Mouse (Mus musculus) G1E (cell line): ENCODE results near the gene Tbc1d13.

ENCODE experiments used
- CTCF ChIP-seq: IDR thresholded peaks from 2 replicates; pipeline ENCODE4 v1.5.1; 2012; ENCODE audit warnings: low read depth, low read length, inconsistent platforms, mixed read lengths
- GATA1 ChIP-seq: IDR thresholded peaks from 2 replicates; pipeline ENCODE4 v1.6.1; 2012; ENCODE audit warnings: borderline replicate concordance, low read length, inconsistent platforms, mixed read lengths
- GATA2 ChIP-seq: IDR thresholded peaks from 2 replicates; pipeline ENCODE4 v1.6.1; 2012; ENCODE audit warnings: low read depth, low read length, inconsistent platforms, borderline replicate concordance
- POLR2AphosphoS5 ChIP-seq: IDR thresholded peaks from 2 replicates; pipeline ENCODE4 v1.6.1; 2012; ENCODE audit warnings: low read depth, low read length, inconsistent platforms; ENCODE audit not compliant: insufficient replicate concordance
- TAL1 ChIP-seq: conservative IDR thresholded peaks from 2 replicates; pipeline ENCODE4 v1.6.1; 2012; ENCODE audit warnings: low read depth, low read length, inconsistent platforms, mixed read lengths

DNA sequence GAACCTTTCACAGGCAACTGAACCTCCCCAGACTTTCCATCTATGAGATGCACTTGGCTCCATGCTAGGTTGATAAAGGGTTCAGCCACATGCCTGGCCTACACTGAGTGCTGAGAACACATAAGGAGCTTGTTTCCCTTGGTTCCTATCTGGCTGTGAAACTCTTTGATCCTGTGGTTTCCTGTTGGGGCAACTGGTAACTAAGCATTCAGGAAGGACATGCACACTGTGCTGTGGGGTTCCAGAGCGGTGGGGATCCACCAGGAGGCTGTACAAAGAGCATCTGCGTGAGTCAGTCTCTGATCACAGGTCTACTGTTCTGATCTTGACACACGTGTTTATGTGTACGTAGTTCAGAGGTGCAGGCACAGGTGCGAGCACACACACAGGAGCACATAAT, 21.0 kb upstream of the Tbc1d13 start:
- TF ChIP-seq GATA1 (no peak), CTCF (no peak), POLR2AphosphoS5 (no peak), GATA2 (no peak), TAL1 (no peak)
